Mouse (Mus musculus) mouse embryonic stem cell (cell line): ENCODE results near the gene Mybpc1.

ENCODE experiments used
- in situ Hi-C, 2 experiments: fragments of 300-500 bp; cut with MboI; formaldehyde crosslinking; loops; 1 replicate in 1 of 2; 3 replicates in 1 of 2; pipeline ENCODE4 v1.14.3; 2019 to 2020; ENCODE audit warnings: low sequenced_read_pairs in 2 of 2, low pct_unique_long_range_greater_than_20kb in 1 of 2, mixed read lengths in 1 of 2; ENCODE audit not compliant: unreplicated experiment in 1 of 2

Gene Mybpc1

DNA sequence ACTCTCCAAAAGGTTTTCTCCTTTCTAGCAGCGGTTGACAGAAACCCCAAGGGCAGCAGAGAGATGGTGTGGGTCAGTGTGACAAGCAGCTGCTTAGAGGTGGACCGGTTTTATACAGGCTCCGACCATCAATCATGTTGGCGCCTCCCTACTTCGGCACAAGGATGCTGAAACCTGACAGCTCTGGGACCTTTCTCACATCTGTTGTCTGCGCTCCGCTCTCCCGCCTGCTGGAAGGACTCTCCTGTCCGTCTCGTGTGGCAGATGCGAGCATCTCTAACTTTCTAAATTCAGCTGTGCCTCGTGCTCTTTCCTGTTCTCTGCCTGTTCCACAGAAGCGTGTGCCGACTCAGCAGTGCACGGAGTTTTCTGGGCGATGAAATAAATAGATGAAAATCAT is at the start of gene Mybpc1:
TSS of gene Mybpc1 (minus strand) at position 210 of the 400 bp plus-strand sequence.
- in situ Hi-C loops = no loop called here

DNA sequence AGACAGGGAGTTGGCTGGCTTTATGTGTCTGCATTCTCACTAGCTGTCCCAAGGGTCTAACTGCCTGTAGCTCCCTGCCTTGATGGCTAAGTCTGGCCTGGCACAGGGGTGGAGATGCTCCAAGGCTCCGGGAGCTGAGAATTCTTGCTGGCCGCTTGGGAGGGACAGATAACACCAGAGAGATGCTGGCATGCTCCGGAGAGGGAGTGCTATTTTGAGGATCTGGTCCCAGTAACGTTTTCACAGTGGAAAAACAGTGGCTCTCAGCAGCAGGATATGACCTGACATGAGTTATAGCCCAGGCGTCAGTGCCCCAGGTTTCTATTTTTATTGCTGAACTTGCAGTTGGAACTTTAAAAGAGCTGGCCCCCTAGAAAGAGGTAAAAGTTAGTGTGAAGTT is 40.5 kb upstream of the Mybpc1 start:
- in situ Hi-C loops = no loop called here

DNA sequence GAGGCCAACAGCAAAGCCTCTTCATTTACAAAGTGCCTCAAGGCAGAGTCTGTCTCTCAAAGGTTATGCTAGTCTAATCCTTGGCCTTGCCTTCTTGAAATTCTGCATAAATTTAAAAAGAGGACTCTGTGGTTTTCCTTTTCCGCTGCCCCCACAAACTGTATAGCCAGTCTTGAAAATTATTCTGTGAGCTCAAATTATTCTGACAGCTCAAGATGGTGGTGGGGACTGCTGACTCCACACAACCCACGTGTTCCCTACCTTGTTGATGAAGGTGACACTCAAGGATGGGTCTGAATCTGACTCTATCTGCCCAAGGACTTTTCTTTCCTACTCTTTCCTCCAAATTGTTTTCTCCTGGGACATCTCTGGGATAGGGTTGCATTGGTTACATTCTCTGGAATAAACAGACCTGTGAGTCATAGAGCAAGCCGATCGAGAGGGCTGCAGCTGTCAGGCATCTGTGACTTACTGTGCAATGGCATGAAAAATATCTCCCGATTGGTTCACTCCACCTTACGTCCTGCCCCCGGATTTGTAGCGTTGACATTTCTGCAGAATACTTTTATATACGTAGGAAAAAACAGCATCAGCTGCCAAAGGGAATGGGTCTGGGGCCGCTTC is 26.5 kb upstream of the Mybpc1 start:
- in situ Hi-C loops = no loop called here

DNA sequence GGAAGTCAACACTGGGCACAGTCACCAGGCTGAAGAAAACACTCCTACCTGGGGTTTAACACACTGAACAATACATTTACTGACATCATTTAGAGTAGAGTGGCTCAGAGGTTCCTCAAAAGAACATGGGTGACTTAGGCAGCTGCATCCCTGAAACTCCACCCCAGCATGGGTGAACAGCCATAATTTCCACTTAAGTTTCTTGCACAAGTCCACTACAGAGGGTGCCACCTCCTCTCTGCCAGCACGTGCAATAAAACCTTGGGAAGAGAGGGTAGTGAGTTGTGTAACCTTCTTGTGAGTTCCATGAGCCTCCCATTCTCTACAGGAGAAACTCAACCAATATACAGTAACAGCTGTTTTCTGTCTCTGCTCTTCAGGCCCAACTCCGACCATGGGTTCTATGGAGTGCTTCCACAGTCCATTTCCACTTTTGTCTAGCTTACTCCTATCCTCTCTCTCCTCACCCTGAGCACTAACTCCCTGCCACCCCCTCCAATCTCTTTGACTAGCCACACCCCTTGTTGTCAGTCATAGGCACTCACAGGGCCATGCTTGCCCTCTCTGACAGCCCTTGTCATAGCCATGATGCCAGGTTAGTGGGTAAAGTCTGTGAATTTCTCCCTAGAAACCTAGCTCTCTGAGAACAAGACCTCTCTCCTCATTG is 25.8 kb upstream of the Mybpc1 start:
- in situ Hi-C loops = no loop called here

DNA sequence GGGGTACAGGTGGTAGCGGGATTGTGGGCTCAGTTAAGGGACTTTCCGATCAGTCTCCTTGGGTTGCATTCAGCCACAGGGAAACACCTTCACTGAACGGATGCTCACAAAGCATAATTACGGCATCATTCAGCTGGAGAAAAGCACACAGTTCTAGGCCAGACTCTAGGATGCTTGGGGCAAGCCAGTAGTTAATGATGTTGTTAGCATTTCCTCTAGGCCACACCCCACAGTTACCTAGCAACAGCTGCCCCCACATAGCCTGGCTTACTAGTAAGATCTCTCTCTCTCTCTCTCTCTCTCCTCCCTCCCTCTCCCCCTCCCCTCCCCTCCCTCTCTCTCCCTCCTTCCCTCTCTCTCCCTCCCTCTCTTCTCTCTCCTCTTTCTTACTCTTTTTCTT is 22.1 kb upstream of the Mybpc1 start:
- in situ Hi-C loops = no loop called here

DNA sequence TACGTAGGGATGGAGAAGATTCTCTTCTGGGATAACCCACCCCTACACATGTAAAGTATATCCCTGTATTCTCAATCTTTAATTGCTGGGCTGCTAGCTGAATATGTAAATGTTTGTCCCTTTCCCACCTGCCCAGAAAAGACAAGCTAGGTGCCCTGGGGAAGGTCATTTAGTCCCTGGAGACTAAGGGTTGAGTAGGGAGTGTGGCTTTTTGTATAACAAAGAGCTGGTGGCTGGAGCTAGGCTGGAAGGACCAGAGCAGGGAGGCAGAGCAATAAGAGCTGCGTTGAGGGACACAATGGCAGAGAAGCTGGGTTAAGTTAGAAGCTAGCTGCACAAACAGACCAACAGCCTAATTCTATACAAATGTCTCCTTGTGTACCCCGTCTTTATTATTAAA is 21.2 kb upstream of the Mybpc1 start:
- in situ Hi-C loops = no loop called here

DNA sequence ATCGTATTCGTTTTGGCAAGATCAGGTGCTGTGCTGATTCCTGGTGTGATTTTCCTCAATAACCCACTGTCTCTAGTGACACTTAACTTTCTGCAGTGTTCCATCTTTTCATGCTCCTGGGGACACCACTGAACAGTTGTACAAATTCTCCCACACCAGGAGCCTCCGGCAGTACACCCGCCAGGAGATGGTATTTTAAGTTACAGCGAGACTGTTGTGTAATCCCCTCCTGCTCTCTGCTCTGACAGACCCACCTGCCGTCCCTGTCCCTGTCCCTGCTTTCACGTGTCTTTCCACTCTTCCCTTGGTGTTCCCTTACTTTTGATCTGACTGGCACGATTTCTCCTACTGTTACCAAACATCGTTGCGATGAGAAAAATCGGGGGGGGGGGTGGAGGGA is 19.3 kb upstream of the Mybpc1 start:
- in situ Hi-C loops = loop anchor here in 1 of 2 experiments (5.0 kb wide), 1 partner anchor 103 kb away; no protein-coding TSS in a partner anchor

DNA sequence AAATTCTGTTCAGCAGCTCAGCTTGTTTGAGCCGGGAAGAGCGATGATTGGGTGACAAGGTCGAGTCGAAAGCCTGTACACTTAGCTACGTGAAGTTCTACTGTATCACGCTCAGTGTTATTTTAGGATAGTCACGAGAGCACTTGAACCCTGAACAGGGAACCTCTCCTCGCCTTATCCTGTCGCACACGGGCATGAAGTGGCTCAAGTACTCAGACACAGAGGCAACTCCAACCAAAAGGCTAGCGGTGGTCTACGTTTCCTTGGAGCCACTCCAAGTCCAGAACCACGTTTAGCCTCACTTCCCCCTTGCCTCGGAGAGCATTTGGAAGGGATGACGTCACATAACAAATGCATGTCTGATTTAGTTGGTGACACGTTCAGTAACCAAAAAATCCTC is 17.7 kb upstream of the Mybpc1 start:
- in situ Hi-C loops = loop anchor here in 1 of 2 experiments (5.0 kb wide), 1 partner anchor 105 kb away; no protein-coding TSS in a partner anchor

DNA sequence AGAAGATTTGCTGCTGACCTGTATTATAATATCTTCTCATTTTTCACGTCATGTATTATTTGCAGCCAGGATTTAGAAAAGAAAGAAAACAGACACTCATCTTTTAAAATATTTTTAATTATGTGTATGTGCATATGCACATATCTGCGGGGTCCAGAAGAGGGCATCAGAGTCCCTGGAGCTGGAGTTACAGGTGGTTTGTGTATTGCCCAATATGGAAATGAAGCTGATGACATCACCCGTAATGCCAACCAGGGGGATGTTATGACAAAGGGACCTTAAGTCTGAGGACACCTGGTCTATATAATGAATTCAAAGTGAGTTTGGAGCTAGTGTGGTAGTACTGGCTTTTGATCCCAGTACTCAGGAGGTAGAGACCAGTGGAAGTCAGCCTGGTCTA is 15.9 kb upstream of the Mybpc1 start:
- in situ Hi-C loops = loop anchor here in 1 of 2 experiments (5.0 kb wide), 1 partner anchor 106 kb away; no protein-coding TSS in a partner anchor

DNA sequence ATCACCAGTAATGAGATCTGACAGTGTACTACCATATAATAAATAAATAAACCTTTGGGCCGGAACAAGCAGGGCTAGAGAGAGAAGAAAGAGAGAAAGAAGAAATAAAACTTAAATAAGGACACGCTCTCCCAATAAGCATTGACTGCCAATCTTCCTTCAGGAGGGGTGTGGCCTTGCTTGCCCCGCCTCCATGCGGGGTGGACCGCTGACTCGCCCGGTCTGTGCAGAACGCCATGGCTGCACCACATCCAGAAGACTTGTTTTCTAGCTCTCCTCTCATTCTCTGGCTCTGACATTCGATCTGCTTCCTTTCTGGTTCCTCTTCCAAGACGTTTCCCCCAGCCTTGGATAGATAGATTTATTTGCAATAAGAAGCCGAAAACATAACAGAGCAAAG is 8.1 kb upstream of the Mybpc1 start:
- in situ Hi-C loops = no loop called here

DNA sequence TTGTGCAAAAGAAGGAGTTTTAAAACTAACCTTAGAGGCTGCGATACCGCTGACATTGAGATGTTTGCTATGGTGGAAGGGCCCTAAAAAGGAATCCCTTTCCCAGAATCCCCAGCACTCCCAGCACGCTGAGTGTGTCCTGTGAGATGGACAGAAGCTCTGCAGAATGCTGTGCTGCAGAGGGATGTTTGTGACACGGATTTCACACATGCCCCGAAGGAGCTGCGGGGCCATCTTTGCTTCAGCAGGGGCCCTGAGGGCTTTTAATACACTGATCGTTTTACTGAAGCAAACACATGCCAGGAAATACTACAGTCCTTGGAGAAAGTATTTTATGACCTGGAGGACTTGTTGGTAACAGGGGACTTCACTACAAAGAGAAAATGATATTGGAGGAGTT is 1.7 kb upstream of the Mybpc1 start:
- in situ Hi-C loops = no loop called here

DNA sequence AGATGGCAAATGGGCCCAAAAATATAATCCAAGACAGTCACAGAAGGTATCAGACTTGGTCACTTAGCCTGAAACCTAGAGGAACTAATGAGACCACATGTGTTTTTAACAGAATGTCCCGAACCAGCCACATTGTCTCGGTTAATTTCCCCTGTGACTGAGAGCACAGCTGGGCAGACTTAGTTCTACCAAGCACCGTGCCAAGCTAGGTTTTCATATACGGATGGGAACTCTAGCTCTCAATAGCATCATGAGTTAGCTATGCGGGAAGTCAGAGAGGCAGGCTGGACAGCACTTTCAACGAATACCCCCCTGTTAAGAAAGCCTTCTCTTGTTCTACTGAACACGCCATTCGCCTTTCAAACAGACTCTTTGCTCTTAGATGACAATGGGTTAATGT is 1.1 kb upstream of the Mybpc1 start:
- in situ Hi-C loops = no loop called here

DNA sequence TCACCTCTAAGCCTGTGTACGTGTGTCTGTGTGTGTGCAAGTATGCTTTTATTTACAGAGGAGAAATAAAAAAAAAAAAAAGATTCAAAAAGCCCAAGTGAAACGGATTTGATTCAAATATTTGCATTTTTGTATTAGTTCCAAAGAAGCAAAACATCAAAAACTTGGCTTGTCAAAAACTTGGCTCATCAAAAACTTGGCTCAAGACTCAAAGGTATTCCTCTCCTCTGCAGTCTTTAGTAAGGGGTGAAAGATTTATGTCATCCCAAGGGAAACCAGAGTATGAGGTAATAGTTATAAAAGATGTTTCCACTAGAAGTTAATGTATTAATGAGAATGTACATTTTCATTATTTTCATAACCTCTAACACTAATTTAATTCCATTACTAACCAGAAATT is 1.2 kb downstream of the Mybpc1 start:
- in situ Hi-C loops = no loop called here

DNA sequence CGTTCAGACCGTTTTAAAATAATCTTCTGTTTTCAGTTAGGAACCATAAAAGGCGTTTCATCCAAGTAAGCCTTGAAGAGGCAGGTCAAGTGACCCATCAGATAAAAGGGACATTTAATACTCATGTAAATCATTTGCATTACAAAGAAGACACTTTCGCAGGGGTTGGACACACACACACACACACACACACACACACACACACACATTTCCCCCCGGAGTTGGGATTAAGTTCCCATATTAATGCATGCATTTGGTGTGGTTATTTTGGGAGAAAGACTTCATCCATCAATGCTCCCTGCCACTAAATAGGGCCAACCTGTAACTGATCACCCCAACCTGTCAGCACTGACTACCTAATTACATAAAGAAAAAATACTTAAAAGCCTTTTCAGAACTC is 1.7 kb downstream of the Mybpc1 start:
- in situ Hi-C loops = no loop called here

DNA sequence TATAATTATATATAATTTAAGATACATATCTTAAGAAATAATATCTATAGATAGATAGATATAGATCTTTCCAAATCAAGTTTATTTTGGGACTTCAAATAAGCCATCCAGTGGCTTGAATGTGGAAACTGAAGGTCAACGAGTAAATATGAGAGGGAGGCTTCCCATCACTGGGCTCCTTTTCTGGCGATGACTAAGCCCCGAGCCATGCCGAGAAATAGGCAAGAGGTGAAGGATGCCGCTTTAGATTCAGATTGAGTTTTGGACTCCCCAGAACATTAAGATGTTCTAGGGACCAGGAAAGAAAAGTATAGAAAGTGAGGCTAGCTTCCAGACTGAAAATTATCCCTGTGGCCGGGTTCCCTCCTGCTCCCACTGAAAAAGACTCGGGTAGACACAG is 4.4 kb downstream of the Mybpc1 start:
- in situ Hi-C loops = no loop called here

DNA sequence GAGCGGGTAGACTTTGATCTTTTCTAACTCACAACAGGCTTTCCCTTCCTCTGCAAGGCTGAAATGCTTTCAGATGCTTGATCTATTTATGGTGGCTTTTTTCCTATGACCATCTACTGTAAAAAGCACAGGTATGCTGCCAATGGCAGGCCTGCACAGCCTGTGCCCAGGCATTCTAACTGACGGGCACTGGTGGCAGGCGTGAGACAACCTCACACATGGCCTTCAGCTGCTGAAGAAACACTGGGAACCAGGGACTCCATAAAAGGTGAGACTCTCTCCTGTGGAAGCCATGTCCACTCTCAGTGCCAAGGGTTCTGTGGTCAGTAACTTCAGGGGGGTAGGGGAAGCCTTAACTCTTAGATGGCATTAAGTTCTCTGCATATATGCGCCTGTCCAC is 12.6 kb downstream of the Mybpc1 start:
- in situ Hi-C loops = no loop called here

DNA sequence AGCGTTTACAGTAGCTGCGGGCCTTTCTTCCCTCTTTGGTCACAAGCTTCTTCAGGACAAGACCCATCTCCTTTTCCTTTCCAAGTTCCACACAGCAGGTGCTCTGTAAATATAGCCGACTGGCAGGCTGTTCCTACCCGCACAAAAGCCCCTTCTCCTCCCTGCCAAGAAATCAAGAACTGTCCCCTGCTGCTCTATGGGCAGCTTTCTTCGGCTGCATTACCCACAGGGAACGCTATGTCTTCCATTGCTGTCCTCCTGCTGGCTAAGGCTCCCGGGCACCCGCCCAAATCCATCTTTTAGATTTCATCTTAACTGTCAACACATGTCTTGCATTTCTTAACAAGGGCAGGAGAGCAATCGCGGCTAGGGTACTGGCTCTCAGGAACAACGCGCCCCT is 13.9 kb downstream of the Mybpc1 start:
- in situ Hi-C loops = no loop called here

DNA sequence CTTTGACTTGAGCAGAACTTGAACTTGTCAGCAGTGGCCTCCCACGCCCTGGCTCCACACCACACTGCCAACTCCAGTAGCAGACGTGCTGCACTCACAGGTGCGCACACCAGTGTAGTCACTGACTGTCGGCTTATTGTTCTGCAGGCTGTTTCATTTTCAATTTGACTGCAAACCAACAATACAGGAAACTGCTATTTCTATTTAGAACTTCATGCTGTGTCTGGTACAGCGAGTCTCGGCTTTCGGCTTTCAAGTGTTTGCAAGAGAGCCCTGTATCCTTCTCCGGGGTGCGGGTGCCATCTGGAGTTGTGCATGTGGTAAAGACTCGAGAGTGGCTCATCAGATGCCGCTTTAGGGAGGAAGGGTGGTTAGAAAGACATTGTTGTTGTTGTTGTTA is 20.5 kb downstream of the Mybpc1 start:
- in situ Hi-C loops = no loop called here

DNA sequence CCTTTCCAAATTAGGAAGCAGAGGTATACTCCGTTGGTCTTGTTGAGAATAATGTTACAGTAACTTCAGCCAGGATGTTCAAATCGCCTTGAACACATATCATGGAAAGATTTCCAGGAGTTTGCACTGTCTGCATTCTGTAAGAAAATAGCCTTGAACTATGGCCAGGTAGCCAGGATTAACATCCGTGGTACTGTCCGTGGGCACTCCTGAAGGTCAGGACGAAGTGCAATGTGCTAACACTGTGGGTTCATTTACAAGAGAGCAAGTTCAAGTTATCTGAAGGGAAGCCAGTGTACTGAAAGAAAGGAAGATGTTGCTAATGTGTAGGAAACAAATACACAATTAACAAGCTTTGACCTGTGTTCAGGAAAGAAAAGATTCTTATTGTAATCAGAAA is 24.2 kb downstream of the Mybpc1 start:
- in situ Hi-C loops = no loop called here

DNA sequence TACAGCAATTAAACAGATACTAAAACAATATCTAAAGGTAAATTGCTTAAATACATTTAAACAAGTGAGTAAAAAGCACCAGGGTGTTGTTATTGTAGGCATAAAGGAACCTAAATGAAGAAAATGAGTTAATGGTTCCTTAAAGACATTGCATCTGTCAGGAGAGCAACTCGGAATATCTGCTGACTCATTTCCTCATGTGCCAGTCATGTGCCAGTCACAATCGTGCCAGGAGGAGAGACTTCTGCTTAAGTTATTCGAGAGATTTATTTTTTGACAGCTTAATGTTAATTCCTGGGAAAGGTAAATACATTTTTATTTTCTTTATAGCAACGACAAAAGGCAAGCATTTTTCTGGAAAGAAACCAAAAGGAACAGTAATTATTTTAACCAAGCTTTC is 26.3 kb downstream of the Mybpc1 start:
- in situ Hi-C loops = no loop called here
